Mouse (Mus musculus): ENCODE results near the gene Ammecr1.

DNA sequence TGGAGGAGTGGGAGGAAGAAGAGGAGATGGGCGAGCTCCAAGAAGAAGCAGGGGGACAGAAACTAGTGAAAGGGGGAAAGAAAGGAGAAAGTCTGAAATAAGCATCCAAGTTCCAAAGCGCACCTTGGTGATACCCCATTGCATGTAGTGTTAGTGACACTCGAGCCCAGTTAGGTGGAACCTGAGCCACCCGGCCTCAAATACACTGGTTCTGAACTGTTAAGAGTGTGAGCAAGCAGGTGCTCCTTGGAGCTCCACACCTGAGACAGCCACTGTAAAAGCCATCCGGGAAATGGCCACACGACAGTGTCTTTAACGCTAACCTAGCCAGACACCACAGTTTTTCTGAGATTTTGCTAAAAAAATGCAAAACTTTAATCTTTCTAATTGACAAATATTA lies 539 bp upstream of the Ammecr1 start:
- TF ChIP-seq POLR2A (IDR thresholded peaks at IDR 0.05; ENCODE audit: insufficient read length, low read depth) (no peak), MAX (IDR thresholded peaks at IDR 0.05; ENCODE audit: low read depth) (no peak), USF1 (IDR thresholded peaks at IDR 0.05; ENCODE audit: low read depth) (no peak), TCF12 (IDR thresholded peaks at IDR 0.05; ENCODE audit: insufficient read depth, poor library complexity, severe bottlenecking) (no peak), SRF (IDR thresholded peaks at IDR 0.05; ENCODE audit: control insufficient read depth, insufficient read length, low read depth) (no peak), E2F4 (IDR thresholded peaks at IDR 0.05; ENCODE audit: insufficient read depth) (no peak)
